Mouse (Mus musculus) cerebellum, postnatal 4 days (tissue): Measurements from ENCODE around the gene Erf.

Experiments
- DNase-seq, 2 experiments: peaks; one replicate each; pipeline ENCODE4 v3.0.0; 2022; ENCODE audit warnings: low spot score in 2 of 2, mixed read lengths in 1 of 2

The Erf gene

GRCm38 (mm10) chr7:25210482-25210881, 40.1 kb downstream of the Erf start:
- no peak for DNase-seq

- no peak for DNase-seq
Measured at GRCm38 (mm10) chr7:25209161-25209622, 41.4 kb downstream of the Erf start.

GRCm38 (mm10) chr7:25206094-25206830, 44.3 kb downstream of the Erf start:
- no peak for DNase-seq

- DNase-seq = no peak
Measured at GRCm38 (mm10) chr7:25205355-25206093, 45.0 kb downstream of the Erf start.

- no peak for DNase-seq
Measured at GRCm38 (mm10) chr7:25203624-25204023, 46.9 kb downstream of the Erf start.

- DNase-seq = no peak
Measured at GRCm38 (mm10) chr7:25197384-25198018, 53.1 kb downstream of the Erf start.

- no peak for DNase-seq
Measured at GRCm38 (mm10) chr7:25196107-25196506, 54.5 kb downstream of the Erf start.

GRCm38 (mm10) chr7:25195148-25195547, 55.4 kb downstream of the Erf start:
- no peak for DNase-seq
